Mouse (Mus musculus): ENCODE data around the gene AI413582.

Gene AI413582

DNA sequence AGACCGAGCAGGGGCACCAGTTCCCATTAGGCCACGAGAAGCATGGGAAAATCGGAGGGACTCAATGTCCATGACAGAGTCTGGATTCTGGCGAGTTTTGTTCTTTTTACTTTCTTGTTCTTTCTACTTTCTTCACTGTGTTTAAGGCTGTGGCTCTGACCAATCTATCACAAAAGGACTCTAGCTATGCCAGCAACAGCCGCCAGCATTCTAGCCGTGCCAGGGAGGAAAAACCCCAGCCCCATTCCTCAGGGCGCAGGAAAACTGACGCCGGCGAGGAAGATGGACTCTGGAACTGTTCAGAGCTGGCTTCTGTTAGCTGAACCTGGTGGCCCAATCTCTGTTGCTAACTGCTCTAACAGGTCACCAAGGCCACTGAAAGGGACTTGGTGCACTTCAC lies 12.9 kb upstream of the AI413582 start:
- DNase-seq = peak; percentile 59 to 69

- peak; percentile 62 to 67 for DNase-seq
Measured at GRCm38 (mm10) chr17:27577468-27577867, 11.9 kb upstream of the AI413582 start.

DNA sequence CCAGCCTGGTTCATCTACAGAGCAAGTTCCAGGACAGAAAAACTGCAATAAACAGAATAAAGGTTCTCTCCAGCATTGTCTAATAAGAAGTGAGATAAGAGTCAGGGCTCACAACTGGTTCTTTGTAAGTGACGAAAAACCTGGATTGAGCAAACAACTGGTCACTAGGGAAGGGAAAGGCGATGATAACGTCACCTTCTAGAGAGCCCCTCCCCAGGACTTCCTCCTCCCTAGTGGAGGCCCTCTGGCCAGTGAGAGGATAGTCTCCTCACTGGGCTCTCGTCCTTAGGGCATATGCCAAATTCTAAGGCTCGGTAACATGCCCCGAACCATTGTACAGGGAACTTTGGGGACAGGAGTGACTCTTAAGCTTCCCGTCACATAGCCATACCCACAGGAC lies 10.5 kb upstream of the AI413582 start:
- DNase-seq = no peak

- DNase-seq = peak in 1 of 2 experiments; percentile 48
Measured at GRCm38 (mm10) chr17:27575116-27575776, 9.7 kb upstream of the AI413582 start.

DNA sequence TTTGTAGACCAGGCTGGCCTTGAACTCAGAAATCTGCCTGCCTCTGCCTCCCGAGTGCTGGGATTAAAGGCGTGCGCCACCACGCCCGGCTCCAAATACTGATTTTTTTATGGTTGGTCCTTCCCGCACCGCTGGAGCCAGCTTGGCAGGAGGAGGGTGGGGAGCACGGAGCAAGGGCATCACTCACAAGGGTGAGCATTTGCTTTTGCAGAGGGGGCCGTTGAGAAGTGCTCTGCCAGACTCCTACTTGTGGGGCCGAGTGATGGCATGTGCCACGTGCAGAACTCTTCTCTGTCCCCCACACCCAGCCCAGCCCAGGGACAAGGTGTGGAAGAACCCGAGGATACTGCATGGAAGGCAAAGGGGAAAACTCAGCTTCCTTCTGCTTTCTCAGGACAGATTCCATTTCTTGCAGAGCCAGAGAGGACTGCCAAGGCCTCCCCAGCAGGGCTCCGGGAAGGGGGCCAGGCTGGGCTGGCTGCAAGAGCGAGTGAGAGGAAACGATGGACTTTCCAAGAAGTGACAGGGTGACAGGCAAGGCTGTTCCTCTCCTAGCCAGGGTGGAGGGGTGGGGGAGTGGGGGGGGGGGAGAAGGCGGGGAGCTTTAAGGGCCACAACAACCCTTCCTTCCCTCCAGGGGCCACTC lies 9.0 kb upstream of the AI413582 start:
- peak; percentile 98 for DNase-seq

GRCm38 (mm10) chr17:27573772-27574320 lies 8.3 kb upstream of the AI413582 start:
- DNase-seq = peak in 1 of 2 experiments; percentile 54

DNA sequence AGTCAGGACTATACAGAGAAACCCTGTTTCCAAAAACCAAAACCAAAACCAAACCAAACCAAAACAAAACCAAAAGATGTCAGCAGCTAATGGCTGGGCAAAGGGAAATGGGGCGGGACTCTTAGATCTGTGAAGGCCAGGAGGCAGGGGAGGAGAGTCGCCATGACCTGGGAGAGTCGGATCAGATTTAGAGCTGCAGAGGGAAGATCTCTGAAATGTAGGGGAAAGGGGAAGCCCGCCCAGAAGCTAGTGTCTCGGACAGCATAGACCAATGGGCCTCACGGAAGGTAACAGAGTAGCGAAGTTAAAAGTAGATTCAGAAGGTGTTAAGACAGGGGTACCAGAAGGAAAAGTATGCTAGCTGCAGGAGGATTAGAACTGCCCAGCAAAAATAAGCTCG lies 5.8 kb upstream of the AI413582 start:
- no peak for DNase-seq

DNA sequence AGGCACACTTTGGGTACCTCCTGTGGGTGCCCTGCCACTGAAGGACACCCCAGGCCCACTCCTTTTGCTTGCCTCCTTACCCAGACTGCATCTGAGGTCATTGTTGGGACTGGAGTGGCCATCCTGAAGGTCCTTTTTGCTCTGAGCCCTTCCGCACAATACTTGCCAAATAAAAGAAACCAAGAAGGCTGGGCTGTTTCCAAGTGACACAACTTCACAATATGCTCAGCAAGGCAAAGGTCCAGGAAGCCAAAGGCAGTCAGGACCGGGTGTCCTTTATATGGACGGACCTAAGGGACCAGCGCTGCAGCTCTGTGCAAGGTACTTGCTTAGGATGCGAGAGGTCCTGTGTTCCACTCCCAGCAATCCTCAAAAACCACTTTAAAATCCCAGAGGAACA lies 2.7 kb upstream of the AI413582 start:
- DNase-seq = peak in 1 of 2 experiments; percentile 49

- DNase-seq = no peak
Measured at GRCm38 (mm10) chr17:27565942-27566267, 349 bp upstream of the AI413582 start.

- peak in 1 of 2 experiments; percentile 64 for DNase-seq
Measured at GRCm38 (mm10) chr17:27564391-27565162, 979 bp downstream of the AI413582 start.

GRCm38 (mm10) chr17:27563771-27564244 lies 1.7 kb downstream of the AI413582 start:
- DNase-seq = peak in 1 of 2 experiments; percentile 59

- no peak for DNase-seq
Measured at GRCm38 (mm10) chr17:27561809-27562526, 3.6 kb downstream of the AI413582 start.

DNA sequence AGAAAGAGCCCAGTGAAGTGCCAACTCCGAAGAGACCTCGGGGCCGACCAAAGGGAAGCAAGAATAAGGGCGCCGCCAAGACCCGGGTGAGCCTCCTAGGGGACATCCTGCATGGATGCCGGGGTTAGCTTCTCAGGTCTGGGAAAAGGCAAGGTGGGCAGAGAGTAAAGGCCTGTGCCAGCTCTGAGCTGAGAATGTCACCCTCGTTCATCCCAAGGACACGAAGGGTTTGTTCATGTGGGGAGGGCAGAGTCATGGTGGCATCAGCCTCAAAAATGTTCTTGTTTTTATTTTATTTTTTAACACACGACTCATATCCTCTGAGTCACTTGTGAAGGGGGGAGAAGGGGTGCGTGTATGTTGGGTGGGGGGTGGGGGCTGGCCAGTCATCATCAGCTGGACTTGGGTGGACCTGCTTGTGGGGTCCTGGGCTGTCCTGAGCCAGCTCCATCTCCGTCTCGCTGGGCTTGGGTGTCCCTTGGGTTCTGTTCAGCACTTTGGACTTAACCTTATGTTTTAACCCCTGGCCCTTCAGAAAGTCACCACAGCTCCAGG lies 4.6 kb downstream of the AI413582 start:
- DNase-seq = no peak

GRCm38 (mm10) chr17:27559596-27559995 lies 6.0 kb downstream of the AI413582 start:
- no peak for DNase-seq

- DNase-seq = peak in 1 of 2 experiments; percentile 43
Measured at GRCm38 (mm10) chr17:27558845-27559244, 6.7 kb downstream of the AI413582 start.

DNA sequence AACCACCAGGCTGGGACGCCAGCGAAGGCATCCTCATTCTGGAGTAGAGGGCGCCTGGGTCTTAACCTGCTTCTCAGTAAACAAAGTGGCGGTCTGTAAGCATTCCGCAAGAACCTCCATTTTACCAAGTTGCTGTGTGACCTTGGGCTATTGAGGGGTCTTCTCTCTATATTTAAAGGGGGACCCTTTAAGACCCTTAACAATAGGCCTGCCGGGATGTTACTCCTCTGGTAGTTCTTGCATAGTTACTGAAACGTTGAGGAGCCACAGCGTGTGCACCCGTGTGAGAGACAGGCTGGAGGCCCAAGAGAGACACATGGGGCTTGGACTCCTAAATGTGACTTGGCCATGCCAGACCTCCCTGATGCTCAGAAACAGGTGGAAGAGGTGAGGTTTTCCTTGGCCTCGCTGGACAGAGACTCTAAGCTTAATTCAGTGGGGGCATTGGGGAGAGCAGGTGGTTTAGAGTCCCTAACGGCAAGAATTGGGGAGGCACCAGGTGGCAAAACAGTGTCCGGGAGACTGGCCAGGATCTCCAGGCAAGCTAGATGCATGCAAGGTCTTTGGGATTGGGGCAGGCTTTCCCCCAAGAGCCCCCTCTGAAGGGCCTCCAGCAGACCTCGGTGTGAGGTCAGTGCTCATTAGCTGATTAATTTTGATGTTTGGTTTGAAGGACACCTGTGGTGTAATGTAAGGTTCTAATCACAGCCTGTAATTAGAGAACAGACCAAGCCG lies 7.5 kb downstream of the AI413582 start:
- peak; percentile 75 to 81 for DNase-seq

DNA sequence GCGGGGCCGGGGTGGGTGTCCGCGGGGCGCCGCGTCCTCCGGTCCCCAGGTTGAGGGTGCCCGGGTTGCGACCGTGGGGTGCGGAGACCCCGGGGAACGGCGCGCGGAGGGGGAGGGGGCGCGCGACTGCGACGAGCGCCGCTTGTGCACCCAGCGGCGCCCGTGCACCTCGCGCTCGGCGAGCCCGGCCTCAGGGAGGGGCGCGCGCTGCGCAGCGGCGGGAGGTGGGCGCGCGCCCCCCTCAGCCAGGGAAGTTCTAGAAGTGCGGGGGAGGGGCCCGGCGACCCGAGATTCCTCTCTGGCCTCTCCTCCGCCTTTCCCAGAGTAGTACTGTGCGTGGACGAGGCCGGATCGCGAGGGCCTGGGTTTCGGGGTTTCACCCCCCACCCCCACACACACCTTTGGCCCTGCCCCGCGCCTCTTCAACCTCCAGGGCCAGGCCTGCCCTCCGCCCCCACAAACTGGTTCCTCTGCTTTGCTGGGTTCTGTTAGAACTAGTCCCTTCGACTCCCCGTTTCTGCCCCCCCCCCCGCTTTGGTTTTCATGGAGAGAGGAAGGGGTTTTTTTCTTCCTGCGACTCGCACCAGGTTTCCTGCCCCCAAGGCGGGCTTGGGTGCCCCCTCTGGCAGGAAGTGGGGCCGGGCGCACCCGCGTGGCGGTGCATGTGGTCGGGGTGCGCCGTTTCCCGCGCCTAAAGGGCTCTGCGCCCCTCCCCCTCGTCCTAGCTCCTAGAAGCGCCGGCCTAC lies 8.2 kb downstream of the AI413582 start:
- DNase-seq = peak; percentile 73 to 75

DNA sequence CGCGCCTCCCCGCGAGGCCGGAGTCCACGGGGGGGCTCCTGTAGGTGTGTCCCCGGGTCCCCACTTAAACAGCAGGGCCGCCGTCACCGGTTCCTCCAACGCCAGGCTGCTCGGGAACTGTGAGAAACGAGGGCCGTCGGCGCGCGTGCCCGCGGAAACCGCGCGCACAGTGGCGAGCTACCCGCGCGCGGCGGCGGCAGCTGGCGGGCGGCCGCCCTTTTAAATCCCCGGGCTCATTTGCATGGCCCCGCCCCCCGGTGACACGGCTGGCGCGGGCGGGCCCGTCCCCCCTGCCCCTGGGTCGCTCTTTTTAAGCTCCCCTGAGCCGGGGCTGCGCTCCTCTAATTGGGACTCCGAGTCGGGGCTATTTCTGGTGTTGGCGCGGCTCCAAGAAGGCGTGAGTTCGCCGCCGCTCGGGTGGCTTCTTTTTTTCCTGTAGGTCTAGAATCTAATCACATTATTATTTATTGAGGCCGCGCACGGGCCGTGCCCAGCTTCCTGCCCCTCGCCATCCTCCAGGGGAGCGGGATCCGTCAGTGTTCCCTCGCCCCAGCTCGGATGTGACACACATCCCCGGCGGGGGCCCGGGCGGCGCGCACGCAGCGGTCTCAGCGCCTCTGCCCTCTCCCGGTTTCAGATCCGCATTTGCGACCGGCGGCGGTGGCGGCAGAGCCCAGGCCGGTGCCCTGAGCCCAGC lies 9.1 kb downstream of the AI413582 start, which contains the start of gene Hmga1:
TSS of gene Hmga1 (plus strand) at position 183 of the 697 bp plus-strand sequence.
- peak; percentile 94 to 95 for DNase-seq

DNA sequence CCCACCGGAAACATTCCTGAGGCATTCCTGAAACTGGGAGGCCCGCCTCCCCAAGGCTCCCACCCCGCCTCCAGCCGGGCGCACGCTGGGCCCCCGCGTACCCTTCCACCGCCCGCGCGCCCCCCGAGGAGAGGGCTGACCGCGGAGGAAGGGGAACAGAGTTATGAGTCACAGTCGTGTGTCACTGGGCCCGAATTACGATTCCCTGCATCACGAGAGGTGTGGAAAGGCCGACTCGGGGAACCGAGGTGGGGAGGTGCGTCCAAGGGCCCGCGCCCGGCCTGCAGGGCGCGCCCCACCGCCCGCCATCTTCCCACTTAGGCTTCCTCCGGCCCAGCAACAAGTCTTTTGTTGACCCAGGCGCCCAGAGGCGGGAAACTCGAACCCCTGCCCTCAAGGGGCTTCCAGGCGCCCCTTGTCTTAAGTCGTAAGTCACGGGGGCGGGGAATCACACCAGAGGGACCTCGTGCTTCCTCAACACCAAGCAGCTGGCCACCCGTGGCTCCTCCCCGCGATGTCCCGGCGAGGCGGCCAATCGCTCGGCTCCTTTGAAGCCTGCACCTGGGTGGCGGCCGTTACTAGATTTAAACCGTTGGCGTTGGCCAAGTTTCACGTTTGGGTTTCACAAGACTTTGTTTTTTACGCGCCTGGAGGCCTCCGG lies 9.9 kb downstream of the AI413582 start:
- DNase-seq = peak; percentile 61

Data from cerebellum, postnatal 10 days (tissue).